Mouse (Mus musculus) myocyte (in vitro differentiated cells): ENCODE data around the gene Fggy.

Experiments used
- POLR2A ChIP-seq: IDR thresholded peaks from one replicate; pipeline ENCODE4 v1.6.1; 2011; ENCODE audit warnings: low read depth, mild to moderate bottlenecking, control low read depth, moderate library complexity; ENCODE audit not compliant: insufficient read length
- SRF ChIP-seq: IDR thresholded peaks from one replicate; pipeline ENCODE4 v1.6.1; 2011; ENCODE audit warnings: low read depth; ENCODE audit not compliant: control insufficient read depth, insufficient read length
- TCF12 ChIP-seq: IDR thresholded peaks from one replicate; pipeline ENCODE4 v1.6.1; 2011; ENCODE audit warnings: mild to moderate bottlenecking, control low read depth; ENCODE audit not compliant: poor library complexity, insufficient read depth, severe bottlenecking

- TF ChIP-seq POLR2A (no peak), SRF (no peak), TCF12 (no peak)
Observed at GRCm38 (mm10) chr4:95624696-95625095, 67.4 kb downstream of the Fggy start.
